Mouse (Mus musculus) forebrain, postnatal 0 days (tissue): Measurements from ENCODE around the gene Rapgefl1. TPM values are rescaled to one million over a fixed set of nuclear protein-coding genes. Genes with fewer than 3 reads are reported as not detected.

ENCODE experiments used
- ATAC-seq: fragments of 200-750 bp; cut with Nextera tagmentation; 2 replicates; pipeline ENCODE4 v1.8.0; 2017; ENCODE audit warnings: mild to moderate bottlenecking, moderate library complexity
- DNase-seq: peaks from one replicate; pipeline ENCODE4 v3.0.0-alpha.2; 2015
- H3K27ac ChIP-seq: fragments of 300-500 bp; sonication (generic); 2 replicates; pipeline ENCODE4 v1.5.1; 2014; ENCODE audit warnings: low read depth, mild to moderate bottlenecking, antibody characterized with exemption, low read length, moderate library complexity, mixed read lengths
- H3K27me3 ChIP-seq: fragments of 300-500 bp; sonication (generic); 2 replicates; pipeline ENCODE4 v1.6.1; 2014; ENCODE audit warnings: mild to moderate bottlenecking, low read length, mixed read lengths; ENCODE audit not compliant: insufficient read depth
- H3K36me3 ChIP-seq: fragments of 300-500 bp; sonication (generic); 2 replicates; pipeline ENCODE4 v1.6.1; 2014; ENCODE audit warnings: mild to moderate bottlenecking, moderate library complexity; ENCODE audit not compliant: insufficient read depth
- H3K4me1 ChIP-seq: fragments of 300-500 bp; sonication (generic); 2 replicates; pipeline ENCODE4 v1.6.1; 2014; ENCODE audit warnings: antibody characterized with exemption; ENCODE audit not compliant: insufficient read depth
- H3K4me2 ChIP-seq: fragments of 300-500 bp; sonication (generic); 2 replicates; pipeline ENCODE4 v1.6.1; 2014; ENCODE audit warnings: low read depth, mild to moderate bottlenecking, moderate library complexity
- H3K4me3 ChIP-seq: fragments of 300-500 bp; sonication (generic); 2 replicates; pipeline ENCODE4 v1.5.1; 2014; ENCODE audit warnings: low read depth, low read length, mixed read lengths
- H3K9ac ChIP-seq: fragments of 300-500 bp; sonication (generic); 2 replicates; pipeline ENCODE4 v1.6.1; 2014; ENCODE audit warnings: mild to moderate bottlenecking
- H3K9me3 ChIP-seq: fragments of 300-500 bp; sonication (generic); 2 replicates; pipeline ENCODE4 v1.6.1; 2016; ENCODE audit warnings: low read length
- CTCF ChIP-seq: sonication (generic); IDR thresholded peaks from 2 replicates; pipeline ENCODE4 v1.5.1; 2016; ENCODE audit warnings: antibody characterized with exemption, control low read depth, low read depth
- WGBS: fragments of 180-500 bp; shearing (Covaris S2); extraction: QIAGEN DNeasy Blood & Tissue Kit; methylation state at CpG from one replicate; pipeline ENCODE4 v1.1.7; 2014; 5-methylcytosine and 5-hydroxymethylcytosine counted together
- polyA plus RNA-seq: library from polyadenylated mRNA; unstranded; fragments of >200 nt; fragmentation: Nextera tagmentation; extraction: Ambion mirVana; gene quantifications from 2 replicates; pipeline ENCODE4 v1.2.1, GENCODE M21; 2015
- total RNA-seq: library from RNA; depleted of rRNA; stranded (reverse); fragments of >200 nt; gene quantifications from 2 replicates; pipeline ENCODE4 v1.2.3, GENCODE M21; 2014

The Rapgefl1 gene
- total and polyA plus RNA-seq, 2 experiments from 2014 or later: 9.8 to 28.7 TPM

GRCm38 (mm10) chr11:98790631-98791205 lies 45.9 kb upstream of the Rapgefl1 start:
- DNase-seq (no peak), ATAC-seq (no peak)
- Histone ChIP-seq H3K9me3 (no peaks in the 10 kb centered on the region), H3K36me3 (no peaks in the 10 kb centered on the region), H3K4me1 (peaks cover 15% of the 10 kb centered on the region; the same call in 1 of the 2 replicates), H3K4me3 (no peak overlapping the region), H3K27me3 (no peaks in the 10 kb centered on the region), H3K27ac (no peak overlapping the region), H3K4me2 (no peak overlapping the region), H3K9ac (no peak overlapping the region)
- WGBS: 81% methylated on average over 5 of the region's 5 CpGs
- TF ChIP-seq CTCF: no peak

- ATAC-seq (no peak), DNase-seq (no peak)
- Histone ChIP-seq H3K4me1 (peaks cover 9% of the 10 kb centered on the region; the same call in 1 of the 2 replicates), H3K9me3 (no peaks in the 10 kb centered on the region), H3K27me3 (no peaks in the 10 kb centered on the region), H3K9ac (no peak overlapping the region), H3K4me2 (no peak overlapping the region), H3K36me3 (no peaks in the 10 kb centered on the region), H3K4me3 (no peak overlapping the region), H3K27ac (no peak overlapping the region)
- TF ChIP-seq CTCF: no peak
- WGBS: 78% methylated on average over 1 of the region's 1 CpGs
These were observed 45.1 kb upstream of the Rapgefl1 start for GRCm38 (mm10) chr11:98791448-98791847.

GRCm38 (mm10) chr11:98792081-98792480 lies 44.5 kb upstream of the Rapgefl1 start:
- no peak for ATAC-seq
- WGBS: 9% methylated on average over 4 of the region's 4 CpGs

GRCm38 (mm10) chr11:98794469-98795014 lies 42.0 kb upstream of the Rapgefl1 start:
- DNase-seq: peak; percentile 82
- under 1% methylated on average over 24 of the region's 30 CpGs for WGBS
- peak; percentile 54 for TF ChIP-seq CTCF
- peaks cover 21% of the 10 kb centered on the region for H3K4me1 ChIP-seq
- H3K27ac ChIP-seq: peak overlapping the region; percentile 99
- H3K4me3 ChIP-seq: peak overlapping the region; percentile 98
- peak overlapping the region; percentile 71 for H3K4me2 ChIP-seq
- H3K27me3 ChIP-seq: no peaks in the 10 kb centered on the region
- ATAC-seq: peak; percentile 66
- H3K36me3 ChIP-seq: no peaks in the 10 kb centered on the region; the same call in 1 of the 2 replicates
- H3K9me3 ChIP-seq: no peaks in the 10 kb centered on the region
- H3K9ac ChIP-seq: peak overlapping the region; percentile 98

More at GRCm38 (mm10) chr11:98792081-98792480, 44.5 kb upstream of the Rapgefl1 start:
- Histone ChIP-seq H3K4me3 (no peak overlapping the region), H3K4me1 (peaks cover 8% of the 10 kb centered on the region; the same call in 1 of the 2 replicates), H3K4me2 (no peak overlapping the region), H3K9me3 (no peaks in the 10 kb centered on the region), H3K9ac (no peak overlapping the region), H3K27me3 (no peaks in the 10 kb centered on the region), H3K36me3 (no peaks in the 10 kb centered on the region), H3K27ac (no peak overlapping the region)
- no peak for TF ChIP-seq CTCF
- no peak for DNase-seq

GRCm38 (mm10) chr11:98795015-98795713 lies 41.4 kb upstream of the Rapgefl1 start, which contains the start of gene Msl1:
Msl1 (plus strand) TSS chr11:98795516.
- Histone ChIP-seq H3K4me1 (peaks cover 21% of the 10 kb centered on the region), H3K4me2 (peak within 1 kb of the TSS; percentile 71), H3K9me3 (no peaks in the 10 kb centered on the region), H3K9ac (peak within 1 kb of the TSS; percentile 98), H3K27ac (peak within 1 kb of the TSS; percentile 99), H3K36me3 (peaks cover 3% of the 10 kb centered on the region), H3K4me3 (peak within 1 kb of the TSS; percentile 98), H3K27me3 (no peaks in the 10 kb centered on the region)
- TF ChIP-seq CTCF: no peak; the same call in 1 of the 2 replicates
- DNase-seq (peak; percentile 94), ATAC-seq (peak; percentile 69)
- under 1% methylated on average over 45 of the region's 89 CpGs for WGBS

- Histone ChIP-seq H3K4me3 (peak overlapping the region; percentile 98), H3K27me3 (no peaks in the 10 kb centered on the region), H3K36me3 (peaks cover 10% of the 10 kb centered on the region), H3K4me1 (peaks cover 21% of the 10 kb centered on the region), H3K9ac (peak overlapping the region; percentile 98), H3K9me3 (no peaks in the 10 kb centered on the region), H3K27ac (peak overlapping the region; percentile 99), H3K4me2 (peak overlapping the region; percentile 71)
- TF ChIP-seq CTCF: peak; percentile 33
- ATAC-seq: peak; percentile 12; the same call in 1 of the 2 replicates
- WGBS: 0% methylated on average over 48 of the region's 74 CpGs
- DNase-seq: peak; percentile 43
These were observed 40.7 kb upstream of the Rapgefl1 start for GRCm38 (mm10) chr11:98795714-98796514.
